Mouse (Mus musculus) MEL (cell line): ENCODE results near the gene Kdm4d. TPM values are rescaled to one million over a fixed set of nuclear protein-coding genes. Genes with fewer than 3 reads are reported as not detected.

Experiments used
- DNase-seq: peaks from one replicate; pipeline ENCODE4 v3.0.0; 2011; ENCODE audit warnings: low read depth, low spot score
- H3K27ac ChIP-seq: 2 replicates; pipeline ENCODE4 v1.5.1; 2012; ENCODE audit warnings: low read depth, mild to moderate bottlenecking, control low read depth, low read length, moderate library complexity; ENCODE audit not compliant: control insufficient read depth
- H3K27me3 ChIP-seq, 2 experiments: fragments of 150-350 bp in 1 of 2; sonication (generic) in 1 of 2; 2 replicates each; pipeline ENCODE4 v1.6.1; 2012; ENCODE audit warnings: low read length in 2 of 2, mild to moderate bottlenecking in 2 of 2, improper control_type of control experiment in 1 of 2, moderate library complexity in 1 of 2; ENCODE audit not compliant: insufficient read depth in 2 of 2, control insufficient read depth in 1 of 2
- H3K36me3 ChIP-seq, 2 experiments: 2 replicates each; pipeline ENCODE4 v1.6.1; 2012 to 2014; ENCODE audit warnings: low read length in 2 of 2, improper control_type of control experiment in 1 of 2, inconsistent platforms in 1 of 2, mild to moderate bottlenecking in 1 of 2; ENCODE audit not compliant: insufficient read depth in 2 of 2, control insufficient read depth in 1 of 2
- H3K4me1 ChIP-seq, 2 experiments: fragments of 150-350 bp in 1 of 2; sonication (generic) in 1 of 2; 2 replicates each; pipeline ENCODE4 v1.6.1; 2012; ENCODE audit warnings: low read length in 2 of 2, improper control_type of control experiment in 1 of 2, mild to moderate bottlenecking in 1 of 2; ENCODE audit not compliant: insufficient read depth in 2 of 2, control insufficient read depth in 1 of 2
- H3K4me3 ChIP-seq, 2 experiments: fragments of 150-350 bp in 1 of 2; sonication (generic) in 1 of 2; 2 replicates each; pipeline ENCODE4 v1.5.1; 2012; ENCODE audit warnings: low read depth in 2 of 2, low read length in 2 of 2, mild to moderate bottlenecking in 2 of 2, moderate library complexity in 2 of 2, control low read depth in 1 of 2, improper control_type of control experiment in 1 of 2; ENCODE audit not compliant: control insufficient read depth in 1 of 2, insufficient read depth in 1 of 2
- H3K79me2 ChIP-seq: 2 replicates; pipeline ENCODE4 v1.6.1; 2012; ENCODE audit warnings: mild to moderate bottlenecking, low read length, moderate library complexity; ENCODE audit not compliant: control insufficient read depth, poor library complexity, insufficient read depth
- H3K9ac ChIP-seq: 2 replicates; pipeline ENCODE4 v1.6.1; 2012; ENCODE audit warnings: low read depth, mild to moderate bottlenecking, control low read depth, low read length, moderate library complexity; ENCODE audit not compliant: control insufficient read depth, poor library complexity, severe bottlenecking
- H3K9me3 ChIP-seq: fragments of 150-350 bp; sonication (generic); replicated peaks from 2 replicates; pipeline ENCODE4 v1.6.1; 2012; ENCODE audit warnings: mild to moderate bottlenecking, low read length, improper control_type of control experiment, moderate library complexity; ENCODE audit not compliant: insufficient read depth
- BHLHE40 ChIP-seq: IDR thresholded peaks from 2 replicates; pipeline ENCODE4 v1.6.1; 2012; ENCODE audit warnings: low read depth, mild to moderate bottlenecking, inconsistent platforms, low read length, improper control_type of control experiment, borderline replicate concordance
- CHD1 ChIP-seq: IDR thresholded peaks from 2 replicates; pipeline ENCODE4 v1.6.1; 2012; ENCODE audit warnings: low read depth, mild to moderate bottlenecking, inconsistent platforms, low read length, improper control_type of control experiment
- CHD2 ChIP-seq: IDR thresholded peaks from 2 replicates; pipeline ENCODE4 v1.6.1; 2011; ENCODE audit warnings: low read length, improper control_type of control experiment
- CTCF ChIP-seq, 3 experiments: IDR thresholded peaks in 2 of 3; conservative IDR thresholded peaks in 1 of 3; 2 replicates each; pipeline ENCODE4 v1.5.1; 2011 to 2012; ENCODE audit warnings: low read length in 3 of 3, low read depth in 2 of 3, mild to moderate bottlenecking in 2 of 3, improper control_type of control experiment in 1 of 3, inconsistent platforms in 1 of 3, mixed read lengths in 1 of 3, moderate library complexity in 1 of 3; ENCODE audit not compliant: control insufficient read depth in 1 of 3, insufficient read depth in 1 of 3, poor library complexity in 1 of 3, severe bottlenecking in 1 of 3
- E2F4 ChIP-seq: IDR thresholded peaks from 2 replicates; pipeline ENCODE4 v1.6.1; 2011; ENCODE audit warnings: low read depth, low read length, improper control_type of control experiment, borderline replicate concordance
- ELF1 ChIP-seq: IDR thresholded peaks from 2 replicates; pipeline ENCODE4 v1.6.1; 2014; ENCODE audit warnings: low read depth, mild to moderate bottlenecking, inconsistent platforms, low read length, improper control_type of control experiment, moderate library complexity
- EP300 ChIP-seq, 2 experiments: IDR thresholded peaks; 2 replicates each; pipeline ENCODE4 v1.6.1; 2011; ENCODE audit warnings: improper control_type of control experiment in 2 of 2, low read length in 2 of 2, low read depth in 1 of 2, mild to moderate bottlenecking in 1 of 2
- ETS1 ChIP-seq: IDR thresholded peaks from 2 replicates; pipeline ENCODE4 v1.6.1; 2012; ENCODE audit warnings: low read depth, mild to moderate bottlenecking, inconsistent platforms, low read length, improper control_type of control experiment, moderate library complexity
- GABPA ChIP-seq: IDR thresholded peaks from 2 replicates; pipeline ENCODE4 v1.6.1; 2012; ENCODE audit warnings: low read depth, mild to moderate bottlenecking, inconsistent platforms, low read length, improper control_type of control experiment, moderate library complexity
- GATA1 ChIP-seq: IDR thresholded peaks from 2 replicates; pipeline ENCODE4 v1.6.1; 2011; ENCODE audit warnings: low read depth, low read length, improper control_type of control experiment
- JUND ChIP-seq: IDR thresholded peaks from 2 replicates; pipeline ENCODE4 v1.6.1; 2011; ENCODE audit warnings: low read depth, mild to moderate bottlenecking, improper control_type of control experiment, low read length
- KAT2A ChIP-seq: conservative IDR thresholded peaks from 2 replicates; pipeline ENCODE4 v1.6.1; 2012; ENCODE audit warnings: low read depth, low read length, improper control_type of control experiment, inconsistent platforms
- MAX ChIP-seq: IDR thresholded peaks from 2 replicates; pipeline ENCODE4 v1.6.1; 2011; ENCODE audit warnings: low read length, improper control_type of control experiment
- MEF2A ChIP-seq: IDR thresholded peaks from 2 replicates; pipeline ENCODE4 v1.6.1; 2014; ENCODE audit warnings: low read depth, mild to moderate bottlenecking, inconsistent platforms, low read length, improper control_type of control experiment; ENCODE audit not compliant: poor library complexity, insufficient replicate concordance, severe bottlenecking; ENCODE audit errors: extremely low read depth
- MYB ChIP-seq: IDR thresholded peaks from 2 replicates; pipeline ENCODE4 v1.6.1; 2011; ENCODE audit warnings: mild to moderate bottlenecking, low read depth, low read length, improper control_type of control experiment
- NELFE ChIP-seq: IDR thresholded peaks from 2 replicates; pipeline ENCODE4 v1.6.1; 2011; ENCODE audit warnings: low read depth, low read length, improper control_type of control experiment
- NRF1 ChIP-seq: IDR thresholded peaks from 2 replicates; pipeline ENCODE4 v1.6.1; 2014; ENCODE audit warnings: low read depth, mild to moderate bottlenecking, inconsistent platforms, low read length, improper control_type of control experiment, moderate library complexity; ENCODE audit not compliant: poor library complexity, insufficient read depth, severe bottlenecking
- POLR2A ChIP-seq, 2 experiments: IDR thresholded peaks; 2 replicates each; pipeline ENCODE4 v1.6.1; 2011 to 2012; ENCODE audit warnings: low read length in 2 of 2, mild to moderate bottlenecking in 2 of 2, control low read depth in 1 of 2, improper control_type of control experiment in 1 of 2, low read depth in 1 of 2, moderate library complexity in 1 of 2; ENCODE audit not compliant: control insufficient read depth in 1 of 2, insufficient read depth in 1 of 2, poor library complexity in 1 of 2
- POLR2AphosphoS2 ChIP-seq: IDR thresholded peaks from 2 replicates; pipeline ENCODE4 v1.6.1; 2011; ENCODE audit warnings: low read length, improper control_type of control experiment
- POLR2AphosphoS5 ChIP-seq: IDR thresholded peaks from 2 replicates; pipeline ENCODE4 v1.6.1; 2012; ENCODE audit warnings: low read depth, borderline replicate concordance, mild to moderate bottlenecking, inconsistent platforms, low read length, moderate library complexity, mixed read lengths
- RCOR1 ChIP-seq: IDR thresholded peaks from 2 replicates; pipeline ENCODE4 v1.6.1; 2012; ENCODE audit warnings: low read depth, mild to moderate bottlenecking, inconsistent platforms, low read length, improper control_type of control experiment
- SIN3A ChIP-seq: IDR thresholded peaks from 2 replicates; pipeline ENCODE4 v1.6.1; 2012; ENCODE audit warnings: low read length, improper control_type of control experiment, inconsistent platforms
- SMC3 ChIP-seq: IDR thresholded peaks from 2 replicates; pipeline ENCODE4 v1.6.1; 2011; ENCODE audit warnings: low read depth, low read length, improper control_type of control experiment
- TAL1 ChIP-seq: IDR thresholded peaks from 2 replicates; pipeline ENCODE4 v1.6.1; 2012; ENCODE audit warnings: mild to moderate bottlenecking, inconsistent platforms, low read length, moderate library complexity, mixed read lengths
- UBTF ChIP-seq: IDR thresholded peaks from 2 replicates; pipeline ENCODE4 v1.6.1; 2012; ENCODE audit warnings: low read depth, mild to moderate bottlenecking, inconsistent platforms, low read length, improper control_type of control experiment, moderate library complexity, borderline replicate concordance; ENCODE audit not compliant: insufficient read depth
- USF1 ChIP-seq: IDR thresholded peaks from 2 replicates; pipeline ENCODE4 v1.6.1; 2014; ENCODE audit warnings: low read depth, mild to moderate bottlenecking, inconsistent platforms, low read length, improper control_type of control experiment, moderate library complexity
- USF2 ChIP-seq, 2 experiments: IDR thresholded peaks; 2 replicates each; pipeline ENCODE4 v1.6.1; 2011 to 2012; ENCODE audit warnings: improper control_type of control experiment in 2 of 2, low read length in 2 of 2, borderline replicate concordance in 1 of 2, inconsistent platforms in 1 of 2, low read depth in 1 of 2, mild to moderate bottlenecking in 1 of 2; ENCODE audit not compliant: insufficient read depth in 1 of 2
- ZC3H11A ChIP-seq: IDR thresholded peaks from 2 replicates; pipeline ENCODE4 v1.6.1; 2012; ENCODE audit warnings: low read depth, mild to moderate bottlenecking, inconsistent platforms, low read length, improper control_type of control experiment
- ZKSCAN1 ChIP-seq: IDR thresholded peaks from 2 replicates; pipeline ENCODE4 v1.6.1; 2012; ENCODE audit warnings: low read depth, mild to moderate bottlenecking, inconsistent platforms, low read length, improper control_type of control experiment, moderate library complexity
- ZMIZ1 ChIP-seq: IDR thresholded peaks from 2 replicates; pipeline ENCODE4 v1.6.1; 2012; ENCODE audit warnings: low read depth, mild to moderate bottlenecking, inconsistent platforms, low read length, improper control_type of control experiment, moderate library complexity
- polyA plus RNA-seq, 2 experiments: library from polyadenylated mRNA; stranded (reverse) in 1 of 2; unstranded in 1 of 2; fragments of >175 nt in 1 of 2; fragments of >200 nt in 1 of 2; gene quantifications; 2 replicates each; pipeline versions ENCODE4 v1.2.1 to v1.2.4; 2012; ENCODE audit warnings: low replicate concordance in 2 of 2, low read depth in 1 of 2; ENCODE audit not compliant: insufficient read length in 2 of 2, insufficient read depth in 1 of 2, missing spikeins in 1 of 2
- total RNA-seq: library from RNA; depleted of rRNA; stranded (reverse); fragments of 300-350 nt; gene quantifications from 2 replicates; pipeline ENCODE4 v1.2.3, GENCODE M21; 2012

Gene Kdm4d
- total and polyA plus RNA-seq, 3 experiments = 0.40 to 0.58 TPM; not detected in 1

- no peak for DNase-seq
- no peak overlapping the region for H3K9ac ChIP-seq
- no peak overlapping the region for H3K4me3 ChIP-seq
- no peaks in the 10 kb centered on the region for H3K36me3 ChIP-seq
- H3K79me2 ChIP-seq = no peaks in the 10 kb centered on the region
- H3K27me3 ChIP-seq = peaks cover 40 to 48% of the 10 kb centered on the region in 2 experiments
- H3K9me3 ChIP-seq = no peaks in the 10 kb centered on the region
- H3K4me1 ChIP-seq = no peaks in the 10 kb centered on the region
- no peak overlapping the region for H3K27ac ChIP-seq
- TF ChIP-seq ZC3H11A = no peak
- no peak for TF ChIP-seq GABPA
- TF ChIP-seq POLR2A (IDR thresholded peaks at IDR 0.05; ENCODE audit: control insufficient read depth in 1 of 2, insufficient read depth in 1 of 2, low read depth in 1 of 2, low read length in 2 of 2, poor library complexity in 1 of 2) = no peak
- no peak for TF ChIP-seq GATA1
- TF ChIP-seq JUND = no peak
- no peak for TF ChIP-seq NRF1
- no peak for TF ChIP-seq ETS1
- TF ChIP-seq ZMIZ1 = no peak
- no peak for TF ChIP-seq CHD1
- no peak for TF ChIP-seq MAX
- no peak for TF ChIP-seq MEF2A
- TF ChIP-seq CTCF (IDR thresholded peaks at IDR 0.05 in 2 of 3, conservative IDR thresholded peaks at IDR 0.05 in 1 of 3; ENCODE audit: control insufficient read depth in 1 of 3, insufficient read depth in 1 of 3, low read depth in 2 of 3, low read length in 3 of 3, poor library complexity in 1 of 3, severe bottlenecking in 1 of 3) = no peak
- TF ChIP-seq ZKSCAN1 = no peak
- TF ChIP-seq TAL1 = no peak
- no peak for TF ChIP-seq USF1
- no peak for TF ChIP-seq USF2 (IDR thresholded peaks at IDR 0.05; ENCODE audit: borderline replicate concordance in 1 of 2, insufficient read depth in 1 of 2, low read depth in 1 of 2, low read length in 2 of 2)
- TF ChIP-seq NELFE = no peak
- no peak for TF ChIP-seq EP300 (IDR thresholded peaks at IDR 0.05; ENCODE audit: low read depth in 1 of 2, low read length in 2 of 2)
Observed at GRCm38 (mm10) chr9:14530004-14530403, 29.7 kb upstream of the Kdm4d start.

DNA sequence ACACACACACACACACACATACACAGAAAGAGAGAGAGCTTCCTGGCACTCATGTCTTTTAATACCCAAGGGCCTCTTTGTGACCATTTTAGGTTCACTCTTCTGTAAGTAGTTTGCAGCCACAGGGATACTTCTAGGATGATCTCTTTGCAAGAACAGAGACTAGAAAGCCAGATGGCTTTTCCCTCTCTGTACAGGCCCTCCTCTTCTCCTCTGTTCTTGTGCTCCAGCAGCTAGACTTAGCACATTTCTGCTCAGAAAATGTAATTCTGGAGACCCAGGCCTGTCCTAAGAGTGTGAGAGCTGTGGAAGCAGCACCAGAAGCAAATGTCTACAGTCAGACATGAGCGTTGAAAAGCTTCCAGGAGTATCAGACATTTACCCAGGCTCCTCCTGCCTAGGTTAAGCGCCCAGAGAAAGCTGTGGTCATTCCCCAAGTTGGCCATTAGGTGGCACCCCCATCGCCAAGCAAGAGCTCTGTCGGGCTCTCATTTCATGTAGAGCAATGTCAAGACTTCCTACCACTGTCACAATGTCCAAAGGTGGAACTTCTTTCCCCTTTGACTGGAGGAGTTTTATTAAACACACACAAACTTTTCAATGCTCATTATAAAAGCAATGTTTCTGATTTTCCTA, 23.2 kb upstream of the Kdm4d start:
- Histone ChIP-seq H3K27me3 (peaks cover 6 to 8% of the 10 kb centered on the region in 2 experiments), H3K36me3 (no peaks in the 10 kb centered on the region)
- DNase-seq = peak; percentile 97
- TF ChIP-seq POLR2AphosphoS2 (no peak), MAX (no peak), ELF1 (no peak), POLR2AphosphoS5 (no peak), ETS1 (no peak), SIN3A (no peak), POLR2A (IDR thresholded peaks at IDR 0.05; ENCODE audit: control insufficient read depth in 1 of 2, insufficient read depth in 1 of 2, low read depth in 1 of 2, low read length in 2 of 2, poor library complexity in 1 of 2) (peak in 1 of 2 experiments; percentile 39; a peak in 1 of 4 replicates), UBTF (no peak), KAT2A (no peak), NELFE (no peak), SMC3 (peak; percentile 100), NRF1 (no peak; the same call in 1 of the 2 replicates), ZMIZ1 (no peak), E2F4 (no peak), CHD2 (no peak), BHLHE40 (no peak), USF1 (no peak), GATA1 (0 out of 2 replicates have a peak, but pooled peaks have one; percentile 28), RCOR1 (no peak), MYB (no peak), GABPA (no peak)

More for the DNA sequence above, 23.2 kb upstream of the Kdm4d start:
- Histone ChIP-seq H3K4me1 (no peaks in the 10 kb centered on the region), H3K9me3 (no peaks in the 10 kb centered on the region), H3K79me2 (no peaks in the 10 kb centered on the region), H3K9ac (peak overlapping the region; percentile 45), H3K27ac (no peak overlapping the region), H3K4me3 (no peak overlapping the region)
